Mouse (Mus musculus): Measurements from ENCODE around the gene Fga. TPM values are rescaled to one million over a fixed set of nuclear protein-coding genes. Genes with fewer than 3 reads are reported as not detected.

The Fga gene
- polyA plus RNA-seq (2016; fragmentation: Nextera tagmentation; extraction: Ambion mirVana) = 0.10 and 0.15 TPM in 2 replicates

DNA sequence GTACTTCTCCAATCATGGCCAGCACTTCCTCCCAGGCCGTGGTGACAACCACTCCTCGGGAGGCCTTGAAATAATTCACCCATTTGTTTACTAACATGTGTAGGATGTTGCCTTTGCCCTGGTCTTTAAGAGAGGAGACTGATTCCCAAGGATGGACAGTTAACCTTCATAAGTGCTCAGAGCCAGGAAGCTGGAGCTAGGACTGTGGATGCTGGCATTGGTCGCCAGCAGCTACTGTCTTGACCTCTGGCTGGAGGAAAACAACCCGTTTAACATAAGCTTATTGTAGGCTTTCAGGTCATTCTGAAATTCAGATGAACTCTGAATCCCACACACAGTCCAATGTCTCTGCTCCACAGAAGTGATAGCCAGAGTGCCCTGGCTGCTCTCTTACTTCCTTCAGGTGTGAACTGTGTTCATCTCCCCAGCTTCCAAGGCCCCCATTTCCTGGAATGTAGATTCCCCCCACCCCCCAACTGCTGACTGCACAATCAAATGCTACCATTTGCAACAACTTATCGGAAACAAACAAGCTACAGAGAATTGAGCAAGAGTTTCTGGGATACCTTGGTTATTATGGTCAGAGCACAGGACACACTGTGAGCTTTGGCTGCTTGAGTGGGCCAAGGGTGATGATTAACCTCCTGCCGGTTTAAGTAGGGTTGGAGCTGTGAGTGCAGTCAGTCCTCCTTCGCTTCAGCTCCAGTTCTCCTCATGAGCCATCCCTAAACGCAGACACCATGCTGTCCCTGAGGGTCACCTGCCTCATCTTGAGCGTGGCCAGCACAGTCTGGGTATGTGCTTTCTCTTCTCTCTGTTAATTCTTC, at the start of gene Fga:
Gene Fga, plus strand, starts transcription at position 602 of the 827 bp plus-strand sequence.
- no peaks in the 10 kb centered on the region for H3K27me3 ChIP-seq
- no peak within 1 kb of the TSS for H3K9ac ChIP-seq (replicated peaks)
- H3K36me3 ChIP-seq = no peaks in the 10 kb centered on the region
- 81% methylated on average over 9 of the region's 9 CpGs for WGBS
- no peak within 1 kb of the TSS for H3K27ac ChIP-seq
- no peak within 1 kb of the TSS for H3K4me2 ChIP-seq
- H3K4me1 ChIP-seq (replicated peaks) = no peaks in the 10 kb centered on the region
- H3K9me3 ChIP-seq = no peaks in the 10 kb centered on the region
- no peak within 1 kb of the TSS for H3K4me3 ChIP-seq (replicated peaks)
- no peak for ATAC-seq (ENCODE audit: insufficient number of reproducible peaks, insufficient read depth, low FRiP score, low TSS enrichment, low read depth)

DNA sequence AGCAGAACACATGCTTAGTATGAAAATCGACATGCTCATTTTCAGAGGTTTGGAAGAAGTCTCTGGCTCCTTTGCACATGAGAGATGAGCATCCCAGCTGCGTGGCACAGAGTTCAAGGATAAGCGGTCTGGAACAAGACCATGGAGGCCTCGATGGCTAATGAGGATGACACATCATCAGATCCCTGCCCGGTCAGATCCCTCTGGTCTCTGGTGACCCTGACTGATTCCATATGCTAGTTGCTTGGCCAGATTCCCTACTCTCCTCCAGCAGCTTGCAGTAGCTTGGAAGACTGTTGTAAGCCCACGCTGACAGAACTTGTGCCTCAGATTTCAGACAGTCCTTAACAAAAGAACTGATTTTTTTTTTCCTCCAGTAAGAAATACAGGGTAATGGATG, 45.1 kb upstream of the Fga start:
- 84% methylated on average over 6 of the region's 6 CpGs for WGBS

DNA sequence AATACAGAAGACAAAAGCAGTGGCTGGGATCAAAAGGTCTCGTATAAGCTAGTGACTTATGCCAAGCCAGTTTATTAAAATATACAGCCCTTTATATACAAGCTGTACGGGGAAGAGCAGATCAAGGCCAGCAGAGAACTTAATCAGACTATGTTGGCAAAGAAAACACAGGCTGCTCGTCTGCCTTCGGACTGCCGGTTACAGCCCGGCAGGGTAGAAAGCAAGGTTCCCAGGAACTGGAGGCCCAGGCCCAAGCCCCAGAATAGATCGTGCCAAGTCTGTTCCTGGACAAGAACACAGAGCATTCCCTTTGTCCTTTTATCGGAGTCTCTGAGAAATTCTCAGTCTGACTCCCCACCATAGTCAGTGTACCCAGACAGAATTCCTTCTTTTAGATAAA, 44.0 kb upstream of the Fga start:
- no peak overlapping the region for H3K27ac ChIP-seq
- no peak for ATAC-seq (ENCODE audit: insufficient number of reproducible peaks, insufficient read depth, low FRiP score, low TSS enrichment, low read depth)
- H3K36me3 ChIP-seq = no peaks in the 10 kb centered on the region
- WGBS = 92% methylated on average over 8 of the region's 8 CpGs
- no peaks in the 10 kb centered on the region for H3K27me3 ChIP-seq
- no peak overlapping the region for H3K9ac ChIP-seq (replicated peaks)
- H3K4me3 ChIP-seq (replicated peaks) = no peak overlapping the region
- H3K9me3 ChIP-seq = no peaks in the 10 kb centered on the region
- no peak overlapping the region for H3K4me2 ChIP-seq
- no peaks in the 10 kb centered on the region for H3K4me1 ChIP-seq (replicated peaks)

More for the DNA sequence above, 45.1 kb upstream of the Fga start:
- H3K4me3 ChIP-seq (replicated peaks) = no peak overlapping the region
- H3K9me3 ChIP-seq = no peaks in the 10 kb centered on the region
- no peak overlapping the region for H3K27ac ChIP-seq
- H3K4me2 ChIP-seq = no peak overlapping the region
- H3K4me1 ChIP-seq (replicated peaks) = no peaks in the 10 kb centered on the region
- no peak for ATAC-seq (ENCODE audit: insufficient number of reproducible peaks, insufficient read depth, low FRiP score, low TSS enrichment, low read depth)
- H3K27me3 ChIP-seq = no peaks in the 10 kb centered on the region
- no peak overlapping the region for H3K9ac ChIP-seq (replicated peaks)
- H3K36me3 ChIP-seq = no peaks in the 10 kb centered on the region

DNA sequence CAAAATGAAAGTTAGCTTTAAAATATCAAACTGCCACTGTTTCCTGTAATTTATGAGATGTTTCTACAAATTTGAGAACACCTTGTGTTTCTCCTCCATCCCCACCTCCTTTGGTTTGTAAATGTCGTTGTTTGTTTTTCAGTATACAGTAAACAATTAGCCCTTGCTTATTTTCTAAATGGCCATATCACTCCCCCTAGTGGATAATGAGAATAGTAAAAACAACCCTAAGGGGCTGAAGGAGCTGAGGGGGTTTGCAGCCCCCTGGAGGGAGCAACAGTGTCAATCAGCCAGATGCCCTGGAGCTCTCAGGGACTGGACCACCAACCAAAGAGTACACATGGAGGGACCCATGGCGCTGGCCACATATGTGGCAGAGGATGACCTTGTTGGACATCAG, 41.0 kb upstream of the Fga start:
- no peaks in the 10 kb centered on the region for H3K4me1 ChIP-seq (replicated peaks)
- no peak overlapping the region for H3K27ac ChIP-seq
- no peaks in the 10 kb centered on the region for H3K36me3 ChIP-seq
- no peak for ATAC-seq (ENCODE audit: insufficient number of reproducible peaks, insufficient read depth, low FRiP score, low TSS enrichment, low read depth)
- no peak overlapping the region for H3K4me2 ChIP-seq
- WGBS = 86% methylated on average over 2 of the region's 2 CpGs
- H3K9me3 ChIP-seq = no peaks in the 10 kb centered on the region
- H3K9ac ChIP-seq (replicated peaks) = no peak overlapping the region
- no peak overlapping the region for H3K4me3 ChIP-seq (replicated peaks)
- no peaks in the 10 kb centered on the region for H3K27me3 ChIP-seq

DNA sequence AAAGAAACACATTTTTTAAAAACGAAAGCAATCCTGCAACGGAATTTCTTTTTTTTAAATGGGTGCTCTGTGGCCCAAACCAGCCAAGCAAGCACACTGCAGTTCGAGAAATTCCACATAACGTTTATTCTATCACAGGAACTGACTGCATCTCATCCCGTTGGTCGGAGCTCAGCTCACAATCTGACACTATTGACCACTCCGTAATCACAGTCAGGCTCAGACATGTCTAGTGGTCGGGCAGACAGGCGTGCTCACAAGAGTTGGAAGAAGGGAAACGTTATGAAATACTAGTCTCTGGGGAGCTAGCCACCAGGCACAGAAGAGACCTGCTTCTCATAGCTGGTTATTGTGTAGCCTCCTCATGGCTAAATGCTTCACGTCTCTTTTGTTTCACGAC, 33.9 kb upstream of the Fga start:
- Histone ChIP-seq H3K9ac (replicated peaks) (no peak overlapping the region), H3K27ac (no peak overlapping the region), H3K4me1 (replicated peaks) (peaks cover 17% of the 10 kb centered on the region), H3K36me3 (no peaks in the 10 kb centered on the region), H3K4me2 (no peak overlapping the region), H3K27me3 (peaks cover 9% of the 10 kb centered on the region; the same call in 1 of the 2 replicates), H3K9me3 (no peaks in the 10 kb centered on the region), H3K4me3 (replicated peaks) (no peak overlapping the region)
- no peak for ATAC-seq (ENCODE audit: insufficient number of reproducible peaks, insufficient read depth, low FRiP score, low TSS enrichment, low read depth)
- 76% methylated on average over 12 of the region's 12 CpGs for WGBS

DNA sequence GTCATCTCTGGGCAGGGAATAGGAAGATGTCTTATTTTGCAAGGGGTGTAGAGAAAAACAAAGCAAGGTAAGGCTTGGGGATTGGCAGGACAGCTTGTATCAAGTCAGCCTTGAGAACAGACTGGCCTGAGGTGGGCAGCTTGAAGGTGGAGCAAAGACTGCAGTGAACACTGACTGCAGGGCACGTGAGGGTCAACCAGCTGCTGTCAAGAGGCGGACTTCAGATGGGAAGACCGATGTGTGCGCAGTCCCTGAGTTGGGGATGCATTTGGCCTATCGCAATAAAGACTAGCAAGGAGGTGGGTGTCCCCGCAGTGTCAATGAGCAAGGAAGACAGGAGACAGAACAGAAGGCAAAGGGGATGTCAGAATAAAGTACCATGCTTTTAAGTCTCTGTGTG, 32.9 kb upstream of the Fga start:
- no peak overlapping the region for H3K9ac ChIP-seq (replicated peaks)
- no peak overlapping the region for H3K4me2 ChIP-seq
- no peak overlapping the region for H3K4me3 ChIP-seq (replicated peaks)
- H3K27me3 ChIP-seq = peaks cover 9% of the 10 kb centered on the region; the same call in 1 of the 2 replicates
- H3K27ac ChIP-seq = no peak overlapping the region
- H3K9me3 ChIP-seq = no peaks in the 10 kb centered on the region
- WGBS = 89% methylated on average over 6 of the region's 6 CpGs
- ATAC-seq (ENCODE audit: insufficient number of reproducible peaks, insufficient read depth, low FRiP score, low TSS enrichment, low read depth) = no peak
- no peaks in the 10 kb centered on the region for H3K36me3 ChIP-seq
- H3K4me1 ChIP-seq (replicated peaks) = peaks cover 20% of the 10 kb centered on the region

DNA sequence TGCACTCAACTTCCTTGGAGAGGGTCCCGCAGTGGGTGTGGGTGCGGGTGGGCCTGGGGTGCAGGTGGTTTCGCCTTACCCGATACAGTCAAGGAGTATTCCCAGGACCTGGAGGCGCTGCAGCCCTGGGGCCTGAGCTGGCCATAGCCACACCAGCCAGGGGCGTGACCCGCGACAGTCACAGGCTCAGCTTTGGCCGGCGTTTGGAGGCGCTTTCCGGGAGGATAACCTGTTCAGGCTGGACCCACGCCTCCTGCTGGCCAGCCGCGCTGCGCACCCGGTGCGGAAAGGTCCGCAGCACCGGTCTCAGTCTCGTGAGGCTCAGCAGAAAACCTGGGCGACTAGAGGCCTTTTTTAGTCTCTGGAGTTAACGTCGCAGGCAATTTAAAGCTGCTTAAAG, 30.5 kb upstream of the Fga start:
- Histone ChIP-seq H3K4me2 (peak overlapping the region; percentile 62), H3K9me3 (no peaks in the 10 kb centered on the region), H3K27me3 (peaks cover 9% of the 10 kb centered on the region; the same call in 1 of the 2 replicates), H3K9ac (replicated peaks) (no peak overlapping the region), H3K4me3 (replicated peaks) (peak overlapping the region; percentile 29), H3K27ac (no peak overlapping the region), H3K36me3 (no peaks in the 10 kb centered on the region), H3K4me1 (replicated peaks) (peaks cover 23% of the 10 kb centered on the region)
- WGBS = 2% methylated on average over 24 of the region's 24 CpGs
- peak; percentile 58 for ATAC-seq (ENCODE audit: insufficient number of reproducible peaks, insufficient read depth, low FRiP score, low TSS enrichment, low read depth)

DNA sequence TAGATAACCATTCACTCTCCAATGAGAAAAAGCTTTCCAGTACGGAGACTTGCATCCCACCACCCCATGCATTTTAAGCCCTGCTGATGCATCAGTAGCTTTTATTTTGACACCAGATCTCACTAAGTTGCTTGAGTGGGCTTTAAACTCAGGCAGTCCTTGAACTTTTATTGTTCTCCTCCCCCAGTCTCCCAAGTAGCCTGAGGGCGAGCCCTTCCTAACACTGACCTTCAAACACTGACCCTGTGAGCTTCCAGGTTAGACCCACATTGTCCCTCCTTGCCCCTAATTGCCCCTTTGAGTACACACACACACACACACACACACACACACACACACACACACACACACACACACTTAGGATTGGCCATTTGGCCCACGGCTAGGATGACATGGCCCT, 29.2 kb upstream of the Fga start:
- Histone ChIP-seq H3K4me2 (no peak overlapping the region), H3K4me1 (replicated peaks) (peaks cover 23% of the 10 kb centered on the region), H3K27me3 (peaks cover 9% of the 10 kb centered on the region; the same call in 1 of the 2 replicates), H3K4me3 (replicated peaks) (no peak overlapping the region), H3K36me3 (no peaks in the 10 kb centered on the region), H3K27ac (no peak overlapping the region), H3K9me3 (no peaks in the 10 kb centered on the region), H3K9ac (replicated peaks) (no peak overlapping the region)
- ATAC-seq (ENCODE audit: insufficient number of reproducible peaks, insufficient read depth, low FRiP score, low TSS enrichment, low read depth) = no peak
- WGBS = 57% methylated on average over 3 of the region's 3 CpGs

DNA sequence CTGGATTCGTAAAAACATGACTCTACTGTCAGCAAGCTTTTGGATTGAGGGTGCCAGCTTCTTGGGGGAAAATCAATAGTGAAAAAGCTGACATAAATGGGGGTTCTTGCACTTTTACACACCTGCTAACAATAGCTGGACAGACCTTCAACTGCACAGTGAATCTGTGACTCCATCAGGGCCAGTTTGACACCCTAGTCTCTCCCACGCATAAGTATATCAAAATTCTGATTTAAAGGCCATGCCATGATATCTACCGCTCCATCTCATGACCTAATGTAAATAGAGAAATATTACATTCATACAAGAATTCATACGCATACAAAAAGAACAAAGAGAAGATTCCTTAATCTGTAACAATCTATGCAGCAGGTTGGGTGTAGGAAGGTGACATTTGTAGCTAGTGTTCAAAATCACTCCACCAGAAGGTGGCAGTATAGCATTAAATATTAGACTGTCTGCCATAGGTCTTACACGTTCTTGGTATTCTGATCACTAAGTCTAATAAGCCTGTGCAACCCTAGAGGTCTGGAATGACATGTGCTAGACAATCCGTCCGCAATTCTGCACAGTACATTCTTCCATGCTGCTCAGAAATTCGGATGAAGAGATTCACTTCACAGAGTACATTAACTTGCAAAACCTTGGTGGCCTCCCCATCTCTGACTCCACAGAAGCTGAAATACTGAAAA, 27.0 kb upstream of the Fga start:
- H3K4me1 ChIP-seq (replicated peaks) = peaks cover 23% of the 10 kb centered on the region
- WGBS = 32% methylated on average over 8 of the region's 8 CpGs
- H3K9ac ChIP-seq (replicated peaks) = no peak overlapping the region

DNA sequence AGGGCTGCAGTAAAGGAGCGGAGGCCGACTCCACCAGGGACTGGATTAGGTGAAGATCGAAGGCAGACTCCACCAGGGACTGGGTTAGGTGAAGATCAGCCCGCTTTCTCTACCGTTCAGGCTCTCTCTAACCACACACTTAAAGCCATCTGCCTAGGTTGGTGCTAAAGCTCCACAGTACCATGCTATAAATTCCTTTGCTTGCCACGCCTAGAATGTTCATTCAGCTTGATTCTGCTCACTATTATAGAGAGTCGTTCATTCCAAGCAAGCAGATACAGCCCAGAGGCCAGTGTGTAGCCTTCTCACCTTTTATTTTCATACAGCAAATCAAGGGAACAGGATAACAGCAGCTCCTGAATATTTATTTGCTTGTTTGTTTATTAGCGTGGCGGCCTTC, 25.9 kb upstream of the Fga start:
- H3K36me3 ChIP-seq = no peaks in the 10 kb centered on the region
- no peak overlapping the region for H3K27ac ChIP-seq
- no peaks in the 10 kb centered on the region for H3K9me3 ChIP-seq
- no peak overlapping the region for H3K4me3 ChIP-seq (replicated peaks)
- peaks cover 23% of the 10 kb centered on the region for H3K4me1 ChIP-seq (replicated peaks)
- 64% methylated on average over 9 of the region's 9 CpGs for WGBS
- peaks cover 7% of the 10 kb centered on the region; the same call in 1 of the 2 replicates for H3K27me3 ChIP-seq
- no peak for ATAC-seq (ENCODE audit: insufficient number of reproducible peaks, insufficient read depth, low FRiP score, low TSS enrichment, low read depth)
- H3K4me2 ChIP-seq = no peak overlapping the region
- no peak overlapping the region for H3K9ac ChIP-seq (replicated peaks)

More for the DNA sequence above, 27.0 kb upstream of the Fga start:
- H3K4me2 ChIP-seq = no peak overlapping the region
- no peak overlapping the region for H3K4me3 ChIP-seq (replicated peaks)
- no peak overlapping the region for H3K27ac ChIP-seq
- H3K36me3 ChIP-seq = no peaks in the 10 kb centered on the region
- no peaks in the 10 kb centered on the region for H3K9me3 ChIP-seq
- ATAC-seq (ENCODE audit: insufficient number of reproducible peaks, insufficient read depth, low FRiP score, low TSS enrichment, low read depth) = peak; percentile 72
- peaks cover 9% of the 10 kb centered on the region; the same call in 1 of the 2 replicates for H3K27me3 ChIP-seq

DNA sequence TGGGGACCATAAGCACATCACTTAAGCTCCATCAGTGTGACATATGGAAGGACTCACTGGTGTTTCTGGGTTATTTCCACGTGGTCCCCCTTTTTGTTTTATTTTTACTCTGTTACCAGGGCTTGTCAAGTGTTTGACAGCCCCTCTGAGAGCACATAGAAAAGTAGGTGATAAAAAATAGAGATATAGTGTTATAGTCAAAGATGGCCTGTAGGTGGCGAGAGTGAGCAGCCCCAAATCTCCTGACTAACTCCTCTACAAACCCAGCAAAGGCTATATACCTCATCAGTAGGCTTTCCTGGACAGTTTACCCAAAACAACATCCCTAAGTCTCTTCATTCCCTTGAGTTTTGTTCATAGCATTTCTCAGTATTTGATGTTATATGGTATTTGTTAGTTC, 23.7 kb upstream of the Fga start:
- Histone ChIP-seq H3K27ac (no peak overlapping the region), H3K9me3 (no peaks in the 10 kb centered on the region), H3K4me2 (no peak overlapping the region), H3K27me3 (no peaks in the 10 kb centered on the region), H3K9ac (replicated peaks) (no peak overlapping the region), H3K4me1 (replicated peaks) (0 out of 2 replicates have a peak, but pooled peaks cover 3% of the 10 kb centered on the region), H3K36me3 (no peaks in the 10 kb centered on the region), H3K4me3 (replicated peaks) (no peak overlapping the region)
- 0% methylated on average over 2 of the region's 2 CpGs for WGBS
- ATAC-seq (ENCODE audit: insufficient number of reproducible peaks, insufficient read depth, low FRiP score, low TSS enrichment, low read depth) = no peak
